Mouse (Mus musculus) urinary bladder, postnatal 10 days (tissue): ENCODE data around the gene Gria4.
"Not testable (repeated sequence)": the region's sequence is repeated elsewhere in the genome, so short reads cannot be mapped to it uniquely, and the experiment has no call there.

Source experiments
- DNase-seq: peaks from one replicate; pipeline ENCODE4 v3.0.0; 2022; ENCODE audit warnings: low spot score

The Gria4 gene

DNA sequence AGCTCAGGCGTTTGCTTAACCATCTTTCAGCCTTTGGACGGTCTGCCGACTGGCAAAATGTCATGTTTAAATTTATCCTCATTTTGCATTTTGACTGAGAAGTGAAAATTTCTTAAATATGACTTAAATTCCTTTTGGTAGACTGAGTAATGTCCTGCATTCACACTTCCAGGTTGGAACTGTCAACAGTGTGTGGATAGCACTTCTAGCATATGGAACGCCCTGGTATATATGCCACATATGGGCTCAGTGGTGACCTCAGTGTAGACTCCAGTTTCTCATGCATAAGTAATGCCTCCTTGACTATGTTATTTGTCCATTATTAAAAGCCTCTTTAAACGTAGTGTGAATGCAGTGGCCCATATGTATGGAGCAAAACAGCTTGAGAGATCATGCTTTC, 222.4 kb downstream of the Gria4 start:
- no peak for DNase-seq

DNA sequence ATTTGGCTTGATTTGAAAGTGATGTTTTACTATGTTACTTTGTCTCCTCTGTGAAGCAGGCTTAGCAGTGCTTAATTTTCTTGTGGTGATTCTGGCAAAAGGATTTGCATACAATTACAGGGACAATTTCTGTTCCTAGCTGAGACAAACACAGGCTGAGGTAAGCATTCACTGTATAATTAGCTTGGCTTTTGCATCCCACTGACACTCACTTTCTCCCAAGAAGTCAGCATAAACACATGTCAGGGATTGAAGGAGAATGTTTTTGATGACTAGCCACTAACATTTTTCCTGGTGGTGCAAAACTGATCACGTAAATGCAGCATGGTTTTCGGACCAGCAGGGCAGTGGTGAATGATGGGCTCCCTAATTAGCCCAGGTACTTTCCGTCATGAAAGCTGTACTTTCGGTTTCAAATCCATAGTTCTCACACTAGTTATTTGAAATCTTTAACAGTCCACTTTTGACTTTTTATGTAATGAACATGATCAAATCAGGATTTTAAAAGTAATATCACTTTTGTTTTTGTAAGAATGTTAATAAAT, 240.5 kb downstream of the Gria4 start:
- no peak for DNase-seq

DNA sequence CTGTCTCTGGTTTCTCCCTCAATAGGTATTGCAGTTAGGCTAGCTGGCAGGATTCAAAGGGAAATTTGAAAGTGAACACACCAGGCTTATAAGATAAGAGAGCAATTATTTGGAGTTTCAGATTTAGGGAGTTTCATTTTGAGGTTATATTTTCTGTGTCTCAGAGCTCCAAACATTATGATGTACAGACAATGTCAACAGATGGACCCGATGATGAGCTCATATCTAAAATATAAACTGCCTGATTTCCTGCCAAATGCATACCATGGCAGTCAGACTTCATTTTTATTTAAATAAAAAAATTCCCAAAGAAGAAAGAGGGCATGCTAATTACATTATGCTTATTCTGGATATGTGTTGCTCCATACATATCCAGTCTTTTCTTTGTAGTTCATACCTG, 256.8 kb downstream of the Gria4 start:
- DNase-seq: no peak

DNA sequence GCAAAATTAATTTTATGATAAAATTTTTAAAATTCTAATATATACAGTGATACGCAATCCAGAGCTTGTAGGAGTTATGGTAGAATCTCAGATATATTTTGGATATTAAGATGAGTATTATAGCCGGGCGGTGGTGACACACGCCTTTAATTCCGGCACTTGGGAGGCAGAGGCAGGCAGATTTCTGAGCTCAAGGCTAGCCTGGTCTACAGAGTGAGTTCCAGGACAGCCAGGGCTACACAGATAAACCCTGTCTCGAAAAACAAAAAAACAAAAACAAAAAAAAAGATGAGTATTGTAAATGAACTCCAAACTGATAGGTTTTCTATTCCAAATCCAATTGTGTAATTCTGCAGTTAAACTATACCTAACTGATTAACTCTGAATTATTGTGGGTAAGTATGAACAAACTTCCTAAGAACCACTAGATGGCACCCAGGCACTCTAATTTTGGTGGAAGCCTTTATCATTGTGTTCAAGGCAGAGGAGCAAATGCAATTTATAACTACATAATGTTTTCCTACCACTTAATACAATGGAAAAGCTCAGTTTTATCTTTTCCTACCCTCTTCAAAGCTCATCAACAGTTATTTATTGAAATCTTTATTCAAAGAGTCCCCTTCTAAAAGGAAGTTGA, 259.4 kb downstream of the Gria4 start:
- no peak for DNase-seq

DNA sequence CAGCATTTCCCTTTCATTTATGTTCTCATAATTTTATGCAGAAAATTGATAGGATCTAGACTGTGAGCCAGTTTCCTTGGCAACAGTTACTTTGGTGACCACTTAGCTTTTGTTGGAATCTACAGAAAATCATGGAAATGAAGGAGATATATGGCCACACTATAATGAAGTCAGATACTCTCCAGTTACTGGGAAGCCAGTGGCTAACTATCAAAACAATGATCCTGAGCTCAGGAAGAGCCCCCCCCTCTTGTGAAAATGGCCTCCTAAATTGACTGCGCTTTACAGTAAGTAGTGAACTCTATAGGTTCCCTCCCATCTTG, 281.5 kb downstream of the Gria4 start:
- no peak for DNase-seq

DNA sequence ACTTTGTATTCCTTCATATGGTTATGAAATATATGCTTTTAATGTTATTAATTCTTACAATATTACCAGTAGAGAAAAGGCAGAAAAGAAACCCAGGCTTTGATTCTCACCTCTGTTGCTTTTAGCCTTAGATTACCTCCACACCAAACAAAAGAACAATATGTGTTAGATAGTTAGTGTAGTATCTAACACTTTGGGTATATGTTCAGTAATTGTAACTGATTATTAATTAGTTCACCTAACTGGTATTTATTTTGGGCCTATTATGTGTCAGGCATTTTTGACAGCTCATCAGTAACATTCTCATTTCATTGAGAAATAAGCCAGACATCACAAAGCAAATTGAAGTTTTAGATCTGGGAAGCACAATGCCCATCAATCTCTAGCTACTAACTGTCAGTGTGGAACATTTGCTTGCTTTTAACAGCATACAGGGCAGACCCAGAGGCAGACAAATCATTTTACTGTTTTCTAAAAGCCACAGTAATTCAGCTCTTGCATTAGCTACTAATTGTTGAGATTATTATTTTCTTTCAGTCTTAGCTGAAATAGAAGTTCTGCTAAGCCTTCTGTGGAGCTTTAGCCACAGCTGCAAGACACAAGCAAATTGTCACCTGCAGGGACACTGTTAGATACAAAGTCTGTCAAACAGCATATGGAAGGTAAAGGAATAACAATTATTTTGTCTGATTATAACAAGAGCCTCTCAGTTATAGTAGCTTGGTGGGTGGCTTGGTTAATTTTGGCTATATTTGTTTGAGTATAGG, 282.1 kb downstream of the Gria4 start:
- DNase-seq: no peak

DNA sequence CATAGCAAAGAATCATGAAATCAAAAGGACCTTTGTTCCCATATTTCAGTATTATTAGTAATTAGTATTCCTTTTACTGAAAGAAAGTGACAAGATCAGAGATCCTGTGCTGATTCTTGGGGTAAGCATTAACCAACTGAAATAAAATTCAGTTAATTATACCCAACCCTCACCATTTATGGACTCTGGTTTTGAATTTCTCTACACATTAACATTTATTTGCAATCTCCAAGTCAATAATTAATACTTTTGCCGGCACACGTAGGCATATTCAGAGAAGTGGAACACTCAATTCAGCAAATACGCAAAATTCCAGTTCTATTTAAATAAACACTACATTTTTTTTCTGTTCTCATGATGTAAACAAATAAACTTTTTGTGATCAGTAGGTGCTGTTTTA, 289.9 kb downstream of the Gria4 start:
- no peak for DNase-seq

DNA sequence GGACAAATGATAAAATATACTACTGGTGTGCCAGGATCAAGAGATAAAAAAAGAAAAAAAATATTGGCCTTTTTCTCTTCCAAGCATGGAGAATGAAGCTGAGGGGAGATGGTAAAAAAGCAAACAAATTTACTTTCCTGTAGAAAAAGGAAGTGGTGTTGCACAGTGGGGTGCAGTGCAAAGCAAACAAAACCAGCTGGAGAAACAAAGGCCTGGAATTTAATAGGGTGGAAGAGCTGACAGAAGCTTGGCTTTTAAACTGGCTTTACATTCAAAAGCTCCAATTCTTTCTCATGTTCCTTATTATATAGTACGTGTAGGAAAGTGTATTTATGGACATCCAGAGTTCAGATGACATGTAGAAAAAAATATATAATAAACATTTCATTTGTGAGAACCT, 290.9 kb downstream of the Gria4 start:
- DNase-seq: no peak

DNA sequence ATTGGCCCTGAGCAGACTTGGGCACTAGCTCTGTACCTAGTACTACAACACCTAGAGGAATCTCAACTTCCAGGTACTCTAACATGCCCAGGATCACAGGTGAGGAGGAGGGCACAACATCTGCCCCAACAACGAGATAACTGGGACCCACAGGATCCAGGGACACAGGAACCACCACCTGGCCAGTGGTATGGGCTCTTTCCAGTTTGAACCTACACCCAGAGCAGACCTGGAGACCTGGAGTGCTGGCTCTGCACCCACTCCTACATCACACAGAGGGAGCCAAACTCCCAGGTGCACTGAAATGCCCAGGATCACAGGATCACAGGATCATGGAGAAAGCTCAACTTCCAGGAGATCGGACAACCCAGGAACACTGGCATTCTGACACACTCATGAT, 309.6 kb downstream of the Gria4 start:
- DNase-seq: no peak

DNA sequence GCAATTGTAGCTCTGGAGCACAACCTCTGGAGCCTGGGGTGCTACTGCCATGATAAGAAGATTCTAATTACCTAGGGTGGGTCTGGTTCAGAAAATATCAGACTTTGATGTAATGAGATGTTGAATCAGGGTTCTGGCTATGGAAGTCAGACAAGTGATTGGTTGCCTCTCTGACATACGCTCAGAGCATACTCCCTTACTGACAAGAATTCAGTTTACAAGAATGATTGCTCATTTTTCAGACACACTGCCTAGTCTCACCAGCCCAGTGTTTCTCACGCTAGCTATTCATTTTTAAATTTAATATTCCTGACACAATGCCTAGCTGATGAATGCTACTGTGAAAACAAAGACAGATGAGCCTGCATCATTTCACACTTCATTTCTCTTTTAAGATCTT, 311.5 kb downstream of the Gria4 start:
- DNase-seq: no peak

DNA sequence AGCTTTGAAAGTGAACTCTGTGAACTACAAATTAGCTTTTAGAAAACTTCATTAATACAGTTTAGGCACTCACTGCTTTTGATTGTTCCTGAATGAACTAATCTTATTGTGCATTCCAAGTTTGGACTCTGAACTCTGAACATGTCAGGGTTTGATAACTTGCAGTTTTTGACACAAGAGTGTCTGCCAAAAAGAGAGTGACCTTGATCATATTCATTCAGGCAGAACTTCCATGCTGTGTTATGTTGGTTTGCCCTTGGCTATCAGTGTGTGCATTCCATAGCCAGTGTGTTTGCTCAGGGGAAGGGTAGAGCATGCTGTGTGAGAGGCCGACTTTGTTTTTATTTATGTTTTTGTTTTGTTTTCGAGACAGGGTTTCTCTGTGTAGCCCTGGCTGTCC, 325.2 kb downstream of the Gria4 start:
- DNase-seq: no peak

DNA sequence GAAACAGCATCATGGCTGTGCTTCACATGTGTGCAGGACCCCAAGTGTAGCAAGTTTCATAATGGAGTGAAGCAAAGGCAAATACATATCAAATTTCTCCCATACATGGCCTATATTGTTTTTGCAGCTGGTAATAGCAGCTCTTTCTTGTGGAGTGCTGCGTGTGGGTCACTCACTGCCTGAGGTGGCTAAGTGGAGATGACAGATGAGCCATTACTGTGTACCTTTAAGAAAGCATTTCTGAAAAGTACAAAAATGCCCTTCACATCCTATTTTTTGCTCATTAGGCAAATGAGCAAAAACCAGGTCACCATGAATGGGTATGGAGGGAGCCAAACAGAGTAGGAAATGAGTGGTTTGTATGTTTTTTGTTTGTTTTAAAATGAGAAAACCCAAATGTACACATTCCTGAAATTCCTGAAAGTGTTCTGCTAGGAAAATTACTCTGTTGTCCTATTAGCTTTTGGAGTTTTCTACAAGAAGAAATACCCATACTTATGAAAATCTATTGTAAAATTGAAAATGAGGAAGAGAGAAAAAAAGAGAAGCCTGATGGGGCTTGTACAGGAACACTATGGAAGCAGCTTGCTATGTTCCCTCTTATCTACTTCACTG, 336.5 kb downstream of the Gria4 start:
- DNase-seq: no peak

DNA sequence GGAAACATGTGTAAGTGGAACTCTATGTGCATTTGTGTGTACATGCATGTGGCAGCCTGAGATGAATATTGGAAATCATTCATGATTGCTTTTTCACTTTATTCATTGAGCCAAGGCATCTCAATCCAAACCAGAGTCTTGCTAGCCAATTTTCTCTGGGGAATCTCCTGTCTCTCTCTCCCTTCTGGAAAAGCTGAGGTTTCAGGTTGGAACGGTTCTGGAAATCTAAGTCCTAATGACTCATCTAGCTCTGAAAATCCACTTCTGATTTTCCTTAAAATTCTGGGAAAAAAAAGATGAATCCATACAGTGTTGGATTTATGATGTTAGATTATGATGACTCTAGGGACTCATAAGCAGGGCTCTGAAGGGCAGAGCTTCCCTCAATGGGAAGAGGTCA, 337.8 kb downstream of the Gria4 start:
- DNase-seq: no peak

DNA sequence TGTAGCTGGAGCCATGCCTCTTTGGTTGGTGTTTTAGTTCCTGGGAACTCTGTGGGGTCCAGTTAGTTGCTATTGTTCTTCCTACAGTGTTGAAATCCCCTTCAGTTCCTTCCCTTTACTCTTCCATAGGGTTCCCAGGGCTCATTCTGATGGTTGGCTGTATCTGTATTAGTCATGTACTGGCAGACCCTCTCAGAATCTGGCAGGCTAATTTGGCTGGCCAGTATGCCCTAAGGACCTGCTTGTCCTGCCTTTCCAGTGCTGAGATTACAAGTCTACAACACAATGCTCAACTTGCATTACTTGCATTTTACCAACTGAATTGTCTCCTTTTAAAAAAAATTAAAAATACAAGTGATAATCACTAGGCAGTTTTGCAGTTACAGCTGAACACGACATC, 338.4 kb downstream of the Gria4 start:
- DNase-seq: no peak

DNA sequence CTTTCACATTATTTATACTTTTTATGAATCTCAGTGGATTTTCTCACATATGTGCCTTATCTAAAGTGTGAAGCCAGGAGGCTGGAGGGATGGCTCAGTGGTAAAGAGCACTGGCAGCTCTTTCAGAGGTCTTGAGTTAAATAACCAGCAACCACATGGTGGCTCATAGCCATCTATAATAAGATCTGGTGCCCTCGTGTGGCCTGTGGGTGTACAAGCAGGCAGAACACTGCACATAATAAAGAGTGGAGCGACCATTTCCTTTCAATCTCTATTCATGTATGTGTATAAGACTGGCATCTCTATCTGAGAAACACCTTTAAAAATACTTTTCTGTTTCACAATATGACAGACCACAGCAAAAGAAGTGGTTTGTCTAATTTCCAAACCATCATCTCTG, 353.1 kb downstream of the Gria4 start:
- DNase-seq: no peak

DNA sequence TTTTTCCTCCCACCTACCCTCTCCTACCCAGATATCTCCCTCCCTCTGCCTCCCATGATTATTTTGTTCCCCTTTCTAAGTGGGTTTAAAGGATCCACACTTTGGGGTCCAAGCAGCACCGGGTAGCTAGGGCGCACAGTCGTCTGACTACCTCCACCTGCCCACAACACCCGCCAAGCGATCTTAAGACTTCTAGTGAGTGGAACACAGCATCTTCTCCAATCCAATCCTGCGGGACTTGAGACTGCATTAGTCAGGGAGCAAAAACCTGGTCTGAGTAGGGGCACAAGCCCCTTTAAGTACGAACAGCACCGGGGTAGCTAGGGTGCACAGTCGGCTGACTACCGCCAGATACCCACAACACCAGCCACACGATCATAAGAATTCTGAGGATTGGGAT, 395.2 kb downstream of the Gria4 start:
- not testable (repeated sequence) for DNase-seq

DNA sequence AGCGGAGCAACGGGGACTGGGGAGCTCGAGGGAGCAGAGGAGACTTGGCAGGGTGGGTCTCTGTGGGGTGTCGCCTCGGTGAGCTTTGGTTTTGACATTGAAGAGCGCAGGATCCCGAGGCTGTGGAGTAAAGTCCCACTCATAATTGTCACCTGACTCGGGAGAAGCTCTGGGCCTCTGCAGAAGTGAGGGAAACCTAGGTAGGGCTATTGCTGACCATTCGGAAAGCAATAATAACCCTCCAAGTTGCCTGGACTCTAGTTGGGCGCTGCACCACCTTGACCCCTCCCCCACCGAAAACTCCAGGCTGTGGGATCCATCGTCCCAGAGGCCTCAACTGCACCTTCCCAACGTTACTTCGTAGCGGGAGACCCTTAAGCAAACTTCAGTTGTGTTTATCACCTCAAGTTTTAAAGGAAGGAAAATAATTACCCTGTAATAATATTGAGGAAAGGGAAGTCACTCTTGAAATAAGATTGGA, 419.4 kb downstream of the Gria4 start:
- DNase-seq: no peak

DNA sequence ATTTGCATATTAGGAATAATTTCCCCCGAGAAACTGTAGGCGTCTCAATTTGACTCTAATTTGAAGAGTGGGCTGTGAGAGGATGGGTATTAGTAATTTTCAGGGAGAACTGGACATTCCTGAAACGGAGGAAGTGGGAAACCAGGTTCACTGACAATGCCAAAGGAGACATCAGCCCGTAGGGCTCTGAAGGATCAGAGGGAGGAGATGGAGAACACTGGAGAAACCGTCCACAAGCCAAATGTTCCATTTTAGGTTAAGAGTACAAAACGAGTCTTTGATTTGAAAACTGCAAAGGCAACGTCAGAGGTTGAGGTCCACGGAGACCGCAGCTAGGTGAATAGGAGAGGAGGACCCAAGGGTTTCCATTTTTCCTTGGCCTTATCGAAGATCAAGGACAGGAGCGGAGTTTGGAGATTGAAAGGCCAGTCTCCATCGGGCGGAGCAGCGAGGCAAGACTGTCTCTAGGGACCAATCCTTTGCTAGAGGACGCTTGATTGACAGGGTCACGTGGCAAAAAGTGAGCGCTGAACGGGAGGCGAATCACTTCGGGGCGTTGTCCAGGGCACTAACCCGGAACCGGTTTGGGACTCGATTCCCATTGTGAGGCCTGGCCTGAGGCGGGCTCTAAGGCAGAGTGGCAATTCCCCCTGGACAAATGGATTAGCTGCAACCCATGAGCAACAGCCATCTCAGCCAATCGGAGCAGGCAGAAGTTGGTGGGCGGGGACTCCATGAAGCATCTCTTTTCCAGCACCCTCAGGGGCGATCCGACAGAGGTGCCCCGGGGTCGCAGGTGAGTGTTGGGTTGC, 420.0 kb downstream of the Gria4 start, which contains the start of gene Msantd4:
Gene Msantd4 (plus strand): TSS at position 735 of the 812 bp plus-strand sequence.
- peak; percentile 91 for DNase-seq
